Comparison of ENCODE assay signal across 27 mouse cellular contexts in the genomic region with DNA sequence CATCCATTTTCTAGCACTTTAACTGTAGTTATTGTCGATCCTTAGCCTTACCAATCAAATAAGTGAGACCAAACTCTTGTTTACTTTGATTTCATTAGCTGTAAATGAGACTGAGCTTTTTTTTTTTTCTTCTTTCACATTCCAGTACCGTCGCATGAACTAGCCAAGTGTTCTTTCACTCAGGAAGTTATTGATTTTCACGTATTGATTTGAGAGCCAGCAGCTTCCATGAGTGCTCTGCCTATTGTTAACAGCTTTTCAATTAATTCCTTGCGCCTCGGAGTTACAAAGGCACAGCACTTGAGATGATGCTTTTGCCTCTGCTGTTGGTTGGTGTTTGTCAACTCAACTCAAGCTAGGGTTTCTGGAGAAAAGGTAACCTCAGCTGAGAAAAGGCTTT. TPM values are rescaled to one million over a fixed set of nuclear protein-coding genes. Genes with fewer than 3 reads are reported as not detected.
DNase-seq lines count a peak whose midpoint lies in the region; ATAC-seq and TF ChIP-seq lines count a peak whose summit lies in the region.
"Had no signal": no experiment of that assay in that cellular context is flagged by ENCODE, and none has a peak within 500 bp of the region (broad histone marks: within the 10 kb centered on the region; RNA-seq: fewer than 3 reads in every experiment).

No protein-coding gene starts in this region.

- 0 out of 2 replicates have a peak, but pooled peaks cover 3% of the 10 kb centered on the region for H3K27me3 ChIP-seq in forebrain, embryonic 13.5 days
- no peaks in the 10 kb centered on the region for H3K27me3 ChIP-seq in forebrain, embryonic 15.5 days
- 0 out of 2 replicates have a peak, but pooled peaks cover 3% of the 10 kb centered on the region for H3K27me3 ChIP-seq in hindbrain, embryonic 13.5 days
- H3K27me3 ChIP-seq in hindbrain, postnatal 0 days (ENCODE audit: insufficient read depth, low read length), result no peaks in the 10 kb centered on the region
- peaks cover 6% of the 10 kb centered on the region; the same call in 1 of the 2 replicates for H3K27me3 ChIP-seq in midbrain, embryonic 12.5 days
- H3K27me3 ChIP-seq in midbrain, postnatal 0 days (ENCODE audit: insufficient read depth, low read length), result no peaks in the 10 kb centered on the region
- H3K27me3 ChIP-seq: embryonic facial prominence, embryonic 12.5 days; embryonic facial prominence, embryonic 15.5 days; hindbrain, embryonic 15.5 days; intestine, embryonic 15.5 days had no signal

- H3K36me3 ChIP-seq in forebrain, embryonic 13.5 days (ENCODE audit: poor library complexity, severe bottlenecking), result no peaks in the 10 kb centered on the region
- no peaks in the 10 kb centered on the region for H3K36me3 ChIP-seq in forebrain, embryonic 15.5 days
- no peaks in the 10 kb centered on the region for H3K36me3 ChIP-seq in hindbrain, embryonic 13.5 days
- H3K36me3 ChIP-seq in hindbrain, postnatal 0 days (ENCODE audit: insufficient read depth, low read length), result no peaks in the 10 kb centered on the region
- H3K36me3 ChIP-seq in midbrain, embryonic 12.5 days, result no peaks in the 10 kb centered on the region
- no peaks in the 10 kb centered on the region for H3K36me3 ChIP-seq in midbrain, postnatal 0 days (ENCODE audit: insufficient read depth, low read length)
- H3K36me3 ChIP-seq: embryonic facial prominence, embryonic 12.5 days; embryonic facial prominence, embryonic 15.5 days; G1E; hindbrain, embryonic 15.5 days; intestine, embryonic 15.5 days had no signal

- peaks cover 8% of the 10 kb centered on the region for H3K4me1 ChIP-seq in forebrain, embryonic 13.5 days
- peaks cover 12% of the 10 kb centered on the region; the same call in 1 of the 2 replicates for H3K4me1 ChIP-seq in forebrain, embryonic 15.5 days
- H3K4me1 ChIP-seq in hindbrain, embryonic 13.5 days (replicated peaks), result peaks cover 4% of the 10 kb centered on the region; the same call in 1 of the 2 replicates
- H3K4me1 ChIP-seq in hindbrain, postnatal 0 days (ENCODE audit: insufficient read depth, low read length), result 0 out of 2 replicates have a peak, but pooled peaks cover 5% of the 10 kb centered on the region
- H3K4me1 ChIP-seq in midbrain, embryonic 12.5 days, result no peaks in the 10 kb centered on the region
- H3K4me1 ChIP-seq in midbrain, postnatal 0 days (ENCODE audit: insufficient read depth, low read length), result no peaks in the 10 kb centered on the region
- H3K4me1 ChIP-seq: embryonic facial prominence, embryonic 12.5 days; embryonic facial prominence, embryonic 15.5 days; intestine, embryonic 15.5 days had no signal

- no peak overlapping the region for H3K27ac ChIP-seq in forebrain, embryonic 13.5 days
- H3K27ac ChIP-seq in forebrain, embryonic 15.5 days (replicated peaks), result no peak overlapping the region
- H3K27ac ChIP-seq in hindbrain, embryonic 13.5 days, result no peak overlapping the region
- no peak overlapping the region for H3K27ac ChIP-seq in hindbrain, postnatal 0 days
- no peak overlapping the region for H3K27ac ChIP-seq in midbrain, embryonic 12.5 days (replicated peaks)
- H3K27ac ChIP-seq in midbrain, postnatal 0 days (ENCODE audit: low read depth, low read length), result no peak overlapping the region
- H3K27ac ChIP-seq: embryonic facial prominence, embryonic 12.5 days; embryonic facial prominence, embryonic 15.5 days; hindbrain, embryonic 15.5 days; intestine, embryonic 15.5 days had no signal

- DNase-seq in hindbrain, postnatal 0 days (ENCODE audit: low spot score), result no peak
- no peak for DNase-seq in midbrain, postnatal 0 days (ENCODE audit: low spot score)
- DNase-seq in layer of hippocampus, postnatal 25 days (ENCODE audit: extremely low spot score in 1 of 2, low spot score in 1 of 2), result no peak
- DNase-seq: adrenal gland, postnatal 10 days; adrenal gland, postnatal 36 days; B cell, adult 2 months; cerebellum, adult 11 months; cerebellum, adult 2 months; cerebellum, adult 9-11 months; cerebellum, postnatal 25 days; gastrocnemius, postnatal 25 days had no signal

- peak overlapping the region; percentile 18; the same call in 1 of the 2 replicates for H3K4me2 ChIP-seq in forebrain, embryonic 13.5 days
- H3K4me2 ChIP-seq in forebrain, embryonic 15.5 days (replicated peaks), result no peak overlapping the region
- H3K4me2 ChIP-seq in hindbrain, embryonic 13.5 days, result no peak overlapping the region
- H3K4me2 ChIP-seq in hindbrain, postnatal 0 days (ENCODE audit: low read depth, low read length), result no peak overlapping the region
- no peak overlapping the region for H3K4me2 ChIP-seq in midbrain, embryonic 12.5 days (replicated peaks)
- no peak overlapping the region for H3K4me2 ChIP-seq in midbrain, postnatal 0 days (ENCODE audit: low read depth, low read length, poor library complexity, severe bottlenecking)
- H3K4me2 ChIP-seq: embryonic facial prominence, embryonic 12.5 days; embryonic facial prominence, embryonic 15.5 days; heart, embryonic 11.5 days; hindbrain, embryonic 15.5 days; intestine, embryonic 15.5 days had no signal

- no peaks in the 10 kb centered on the region for H3K9me3 ChIP-seq in forebrain, embryonic 13.5 days (replicated peaks)
- H3K9me3 ChIP-seq in forebrain, embryonic 15.5 days, result no peaks in the 10 kb centered on the region
- H3K9me3 ChIP-seq in hindbrain, embryonic 13.5 days, result no peaks in the 10 kb centered on the region
- no peaks in the 10 kb centered on the region for H3K9me3 ChIP-seq in hindbrain, postnatal 0 days (ENCODE audit: low read length)
- no peaks in the 10 kb centered on the region for H3K9me3 ChIP-seq in midbrain, embryonic 12.5 days
- H3K9me3 ChIP-seq in midbrain, postnatal 0 days (ENCODE audit: low read length), result no peaks in the 10 kb centered on the region
- H3K9me3 ChIP-seq: embryonic facial prominence, embryonic 12.5 days; embryonic facial prominence, embryonic 15.5 days; hindbrain, embryonic 15.5 days; intestine, embryonic 15.5 days had no signal

- ATAC-seq in forebrain, embryonic 13.5 days, result no peak
- no peak for ATAC-seq in forebrain, embryonic 15.5 days (replicated peaks)
- ATAC-seq in hindbrain, embryonic 13.5 days (ENCODE audit: low FRiP score), result peak; percentile 59; the same call in 1 of the 2 replicates
- no peak for ATAC-seq in hindbrain, postnatal 0 days
- ATAC-seq in midbrain, embryonic 12.5 days (ENCODE audit: low FRiP score, low read depth), result peak; percentile 41; the same call in 1 of the 2 replicates
- ATAC-seq in midbrain, postnatal 0 days (ENCODE audit: low FRiP score), result no peak
- ATAC-seq: intestine, embryonic 15.5 days; Patski had no signal

- no peak overlapping the region for H3K4me3 ChIP-seq in forebrain, embryonic 13.5 days
- no peak overlapping the region for H3K4me3 ChIP-seq in forebrain, embryonic 15.5 days
- H3K4me3 ChIP-seq in hindbrain, embryonic 13.5 days, result no peak overlapping the region
- H3K4me3 ChIP-seq in hindbrain, postnatal 0 days (ENCODE audit: low read length), result no peak overlapping the region
- no peak overlapping the region for H3K4me3 ChIP-seq in midbrain, embryonic 12.5 days
- no peak overlapping the region for H3K4me3 ChIP-seq in midbrain, postnatal 0 days (ENCODE audit: low read depth, low read length)
- H3K4me3 ChIP-seq: embryonic facial prominence, embryonic 12.5 days; embryonic facial prominence, embryonic 15.5 days; hindbrain, embryonic 15.5 days; intestine, embryonic 15.5 days had no signal

- WGBS in forebrain, embryonic 13.5 days, result 31% methylated on average over 6 of the region's 6 CpGs
- WGBS in forebrain, embryonic 15.5 days, result 21% methylated on average over 6 of the region's 6 CpGs
- 57% methylated on average over 6 of the region's 6 CpGs for WGBS in hindbrain, embryonic 13.5 days
- 45% methylated on average over 6 of the region's 6 CpGs for WGBS in hindbrain, postnatal 0 days
- WGBS in midbrain, embryonic 12.5 days, result 50% methylated on average over 6 of the region's 6 CpGs
- 56% methylated on average over 6 of the region's 6 CpGs for WGBS in midbrain, postnatal 0 days

- no peak for TF ChIP-seq CTCF in hindbrain, postnatal 0 days (IDR thresholded peaks at IDR 0.05; ENCODE audit: low read depth)
- TF ChIP-seq CTCF in midbrain, postnatal 0 days (IDR thresholded peaks at IDR 0.05), result no peak

- no peak overlapping the region for H3K9ac ChIP-seq in forebrain, embryonic 13.5 days
- H3K9ac ChIP-seq in forebrain, embryonic 15.5 days (replicated peaks), result no peak overlapping the region
- no peak overlapping the region for H3K9ac ChIP-seq in hindbrain, embryonic 13.5 days
- no peak overlapping the region for H3K9ac ChIP-seq in hindbrain, postnatal 0 days (replicated peaks; ENCODE audit: low read length)
- H3K9ac ChIP-seq in midbrain, embryonic 12.5 days (replicated peaks), result no peak overlapping the region
- no peak overlapping the region for H3K9ac ChIP-seq in midbrain, postnatal 0 days (replicated peaks; ENCODE audit: low read length, poor library complexity, severe bottlenecking)
- H3K9ac ChIP-seq: embryonic facial prominence, embryonic 12.5 days; embryonic facial prominence, embryonic 15.5 days; hindbrain, embryonic 15.5 days; intestine, embryonic 15.5 days had no signal

RNA-seq across cellular contexts. Expression of gene Rasgrf1, which starts 49.1 kb away (rescaled TPM):
- 1.7 and 2.1 TPM in 2 replicates for polyA plus RNA-seq in forebrain, embryonic 13.5 days (2015; fragmentation: Nextera tagmentation; extraction: Ambion mirVana)
- polyA plus RNA-seq in forebrain, embryonic 15.5 days (2015; fragmentation: Nextera tagmentation; extraction: Ambion mirVana), result 4.7 and 6.1 TPM in 2 replicates
- polyA plus RNA-seq in hindbrain, embryonic 13.5 days (2015; fragmentation: Nextera tagmentation; extraction: Ambion mirVana), result 1.8 and 2.1 TPM in 2 replicates
- 44.4 and 53.4 TPM in 2 replicates for total RNA-seq in hindbrain, postnatal 0 days (2014; rRNA removed)
- polyA plus RNA-seq in hindbrain, postnatal 0 days (2015; fragmentation: Nextera tagmentation; extraction: Ambion mirVana), result 28.3 and 29.6 TPM in 2 replicates
- polyA plus RNA-seq in midbrain, embryonic 12.5 days (2016; fragmentation: Nextera tagmentation; extraction: Ambion mirVana), result 0.20 and 0.27 TPM in 2 replicates
- total RNA-seq in midbrain, postnatal 0 days (2014; rRNA removed), result 35.7 and 40.8 TPM in 2 replicates
- 22.6 and 24.0 TPM in 2 replicates for polyA plus RNA-seq in midbrain, postnatal 0 days (2015; fragmentation: Nextera tagmentation; extraction: Ambion mirVana)
- 100 to 1,000 TPM; 405 to 439 TPM for total RNA-seq in layer of hippocampus, postnatal 25 days (2021)
- total RNA-seq: CH12.LX; common myeloid progenitor, adult 5-6 weeks; gastrocnemius, postnatal 25 days; hematopoietic stem cell, adult 5-6 weeks had no signal
- polyA plus RNA-seq: forebrain, embryonic 11.5 days; G1E; heart, postnatal 0 days; Patski had no signal

Comparison
In these comparisons a context has a peak if more than half of its experiments do, and no peak if none do; other contexts are left out.
1. ATAC-seq: peak in hindbrain, embryonic 13.5 days (single experiment) and midbrain, embryonic 12.5 days (single experiment); none in forebrain, embryonic 13.5 days (single experiment), forebrain, embryonic 15.5 days (single experiment), hindbrain, postnatal 0 days (single experiment) and midbrain, postnatal 0 days (single experiment).